Mouse (Mus musculus) liver, embryonic 12.5 days (tissue): ENCODE data around the gene Angel1. TPM values are rescaled to one million over a fixed set of nuclear protein-coding genes. Genes with fewer than 3 reads are reported as not detected.
A peak's percentile ranks its signal among the peaks of the same experiment; 100 is the strongest.

ENCODE experiments used
- ATAC-seq: fragments of 200-750 bp; cut with Nextera tagmentation; 2 replicates; pipeline ENCODE4 v1.8.0; 2017; ENCODE audit warnings: moderate number of reproducible peaks, mild to moderate bottlenecking, moderate library complexity
- H3K27ac ChIP-seq: fragments of 300-500 bp; sonication (generic); 2 replicates; pipeline ENCODE4 v1.5.1; 2016; ENCODE audit warnings: mild to moderate bottlenecking
- H3K27me3 ChIP-seq: fragments of 300-500 bp; sonication (generic); replicated peaks from 2 replicates; pipeline ENCODE4 v1.6.1; 2016; ENCODE audit warnings: mild to moderate bottlenecking, moderate library complexity
- H3K36me3 ChIP-seq: fragments of 300-500 bp; sonication (generic); 2 replicates; pipeline ENCODE4 v1.6.1; 2016; ENCODE audit warnings: mild to moderate bottlenecking, moderate library complexity
- H3K4me1 ChIP-seq: fragments of 300-500 bp; sonication (generic); 2 replicates; pipeline ENCODE4 v1.6.1; 2016
- H3K4me2 ChIP-seq: fragments of 300-500 bp; sonication (generic); 2 replicates; pipeline ENCODE4 v1.6.1; 2016; ENCODE audit warnings: mild to moderate bottlenecking, moderate library complexity
- H3K4me3 ChIP-seq: fragments of 300-500 bp; sonication (generic); 2 replicates; pipeline ENCODE4 v1.5.1; 2016; ENCODE audit warnings: mild to moderate bottlenecking, moderate library complexity
- H3K9ac ChIP-seq: fragments of 300-500 bp; sonication (generic); 2 replicates; pipeline ENCODE4 v1.6.1; 2016; ENCODE audit warnings: mild to moderate bottlenecking, moderate library complexity
- H3K9me3 ChIP-seq: fragments of 300-500 bp; sonication (generic); replicated peaks from 2 replicates; pipeline ENCODE4 v1.6.1; 2016; ENCODE audit warnings: mild to moderate bottlenecking, moderate library complexity
- WGBS: fragments of 180-500 bp; shearing (Covaris S2); methylation state at CpG from one replicate; pipeline ENCODE4 v1.1.7; 2016; ENCODE audit not compliant: insufficient replicate concordance; 5-methylcytosine and 5-hydroxymethylcytosine counted together
- polyA plus RNA-seq: library from polyadenylated mRNA; unstranded; fragments of >200 nt; fragmentation: Nextera tagmentation; extraction: Ambion mirVana; gene quantifications from 2 replicates; pipeline ENCODE4 v1.2.1, GENCODE M21; 2016

The Angel1 gene
- polyA plus RNA-seq, 1 experiment from 2014 or later, result 2.3 TPM

DNA sequence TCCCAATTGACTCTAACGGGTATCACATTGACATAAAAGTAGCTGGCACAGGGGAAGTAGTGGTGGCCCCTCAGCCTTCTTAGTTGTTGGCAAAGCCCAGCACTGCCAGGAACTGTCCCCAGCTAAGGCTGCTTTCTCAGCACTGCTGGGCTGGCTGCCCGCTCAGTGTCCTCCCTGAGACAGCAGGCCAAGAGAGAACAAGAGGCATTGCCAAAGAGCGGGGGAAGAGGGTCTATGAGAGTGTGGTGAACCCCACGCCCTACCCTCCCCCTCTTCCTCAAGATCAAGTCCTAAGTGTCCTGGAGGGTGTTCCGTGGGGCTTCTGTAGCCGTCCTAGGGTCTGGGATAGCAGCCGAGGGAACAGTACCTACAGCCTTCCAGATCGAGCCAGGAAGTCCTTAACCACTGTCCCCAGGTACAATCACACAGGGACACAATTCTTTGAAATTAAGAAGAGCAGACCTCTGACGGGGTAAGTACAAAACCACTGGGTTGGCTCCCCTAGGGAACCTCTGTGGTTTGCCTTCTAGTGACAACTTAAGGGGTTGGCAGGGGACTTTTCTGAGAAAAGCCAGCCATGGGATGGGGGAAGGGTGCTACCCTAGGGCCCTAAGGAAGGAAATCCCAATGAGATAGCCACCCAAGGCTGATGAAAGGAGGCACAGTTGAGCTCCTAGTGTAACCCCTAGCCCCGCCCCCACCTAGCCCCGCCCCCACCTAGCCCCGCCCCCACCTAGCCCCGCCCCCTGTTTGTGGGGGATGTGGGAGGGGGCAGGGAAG lies 39.5 kb downstream of the Angel1 start:
- no peaks in the 10 kb centered on the region for H3K36me3 ChIP-seq
- peaks cover 68% of the 10 kb centered on the region for H3K4me1 ChIP-seq
- peak overlapping the region; percentile 65 for H3K27ac ChIP-seq
- 18% methylated on average over 13 of the region's 13 CpGs for WGBS
- no peak overlapping the region for H3K9ac ChIP-seq
- 0 out of 2 replicates have a peak, but pooled peaks cover 3% of the 10 kb centered on the region for H3K27me3 ChIP-seq
- H3K9me3 ChIP-seq, result no peaks in the 10 kb centered on the region
- no peak overlapping the region for H3K4me2 ChIP-seq
- H3K4me3 ChIP-seq, result no peak overlapping the region
- ATAC-seq, result peak; percentile 46

DNA sequence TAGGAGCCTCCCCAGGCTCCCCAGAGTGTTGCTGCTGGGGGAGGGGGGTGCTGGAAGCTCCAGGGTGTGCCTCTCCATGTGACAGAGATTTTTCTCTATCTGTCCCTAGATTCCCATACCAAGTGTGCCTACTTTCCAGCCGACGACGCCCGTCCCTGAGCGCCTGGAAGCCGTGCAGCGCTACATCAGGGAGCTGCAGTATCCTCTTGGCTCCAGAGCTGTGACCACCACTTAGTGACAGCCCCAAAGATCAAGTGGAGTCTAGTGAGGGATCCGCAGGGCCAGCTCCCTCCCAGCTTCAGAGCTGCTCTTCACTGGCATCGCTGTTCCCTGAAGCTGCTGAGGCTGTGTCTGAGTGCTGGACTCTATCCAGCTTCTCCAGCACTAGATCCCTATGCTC lies 41.0 kb downstream of the Angel1 start:
- Histone ChIP-seq H3K27ac (no peak overlapping the region), H3K4me2 (no peak overlapping the region), H3K4me1 (peaks cover 62% of the 10 kb centered on the region), H3K27me3 (peaks cover 10% of the 10 kb centered on the region; the same call in 1 of the 2 replicates), H3K4me3 (no peak overlapping the region), H3K36me3 (no peaks in the 10 kb centered on the region), H3K9ac (no peak overlapping the region), H3K9me3 (no peaks in the 10 kb centered on the region)
- no peak for ATAC-seq
- WGBS, result 83% methylated on average over 9 of the region's 9 CpGs

DNA sequence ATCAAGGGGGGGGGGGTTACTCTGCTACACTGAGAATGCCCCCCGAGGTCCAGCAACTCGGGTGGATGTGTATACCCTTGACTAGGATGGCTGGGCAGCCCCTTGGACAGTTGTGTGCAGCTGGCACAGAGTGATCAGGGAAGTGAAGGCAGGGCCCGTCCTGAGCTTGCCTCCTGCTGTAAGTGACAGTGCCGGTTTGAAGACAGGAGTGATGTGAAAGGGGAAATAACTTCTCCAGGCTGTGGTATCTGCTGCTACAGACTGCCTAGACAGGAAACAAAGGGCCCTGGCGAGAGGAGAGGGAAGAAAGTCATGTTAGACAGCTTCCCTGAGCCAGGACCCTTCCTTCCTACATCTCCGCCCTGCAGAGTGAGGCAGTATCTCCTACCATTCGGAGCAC lies 42.6 kb downstream of the Angel1 start:
- peak overlapping the region; percentile 17; the same call in 1 of the 2 replicates for H3K27ac ChIP-seq
- peak; percentile 30; the same call in 1 of the 2 replicates for ATAC-seq
- H3K4me2 ChIP-seq, result no peak overlapping the region
- 18% methylated on average over 7 of the region's 7 CpGs for WGBS
- H3K4me3 ChIP-seq, result no peak overlapping the region
- H3K9me3 ChIP-seq, result no peaks in the 10 kb centered on the region
- H3K4me1 ChIP-seq, result peaks cover 66% of the 10 kb centered on the region
- H3K27me3 ChIP-seq, result peaks cover 26% of the 10 kb centered on the region
- no peaks in the 10 kb centered on the region for H3K36me3 ChIP-seq
- H3K9ac ChIP-seq, result no peak overlapping the region

DNA sequence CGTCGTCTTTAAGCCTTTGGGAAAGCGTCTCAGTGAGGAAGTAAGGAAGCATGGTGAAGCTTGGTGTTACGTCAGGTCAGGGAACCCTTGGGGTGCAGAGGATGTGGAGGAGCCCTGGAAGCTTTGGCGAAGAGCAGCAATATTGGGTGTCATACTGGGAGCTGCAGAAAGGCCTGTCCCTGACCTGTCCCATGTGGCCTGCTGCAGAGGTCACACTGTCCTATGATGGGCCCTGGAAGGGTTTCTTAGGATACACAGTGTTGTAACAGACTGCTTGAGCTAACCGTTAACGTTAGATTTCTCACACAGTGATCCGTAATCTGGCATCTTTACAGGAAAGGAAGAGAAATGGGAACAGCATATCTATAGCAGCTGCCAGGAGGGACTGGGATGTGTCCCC lies 44.1 kb downstream of the Angel1 start:
- Histone ChIP-seq H3K27ac (no peak overlapping the region), H3K27me3 (peaks cover 41% of the 10 kb centered on the region), H3K9ac (no peak overlapping the region), H3K36me3 (no peaks in the 10 kb centered on the region), H3K4me1 (peaks cover 59% of the 10 kb centered on the region), H3K4me2 (no peak overlapping the region), H3K4me3 (no peak overlapping the region), H3K9me3 (no peaks in the 10 kb centered on the region)
- 56% methylated on average over 8 of the region's 8 CpGs for WGBS
- no peak for ATAC-seq

DNA sequence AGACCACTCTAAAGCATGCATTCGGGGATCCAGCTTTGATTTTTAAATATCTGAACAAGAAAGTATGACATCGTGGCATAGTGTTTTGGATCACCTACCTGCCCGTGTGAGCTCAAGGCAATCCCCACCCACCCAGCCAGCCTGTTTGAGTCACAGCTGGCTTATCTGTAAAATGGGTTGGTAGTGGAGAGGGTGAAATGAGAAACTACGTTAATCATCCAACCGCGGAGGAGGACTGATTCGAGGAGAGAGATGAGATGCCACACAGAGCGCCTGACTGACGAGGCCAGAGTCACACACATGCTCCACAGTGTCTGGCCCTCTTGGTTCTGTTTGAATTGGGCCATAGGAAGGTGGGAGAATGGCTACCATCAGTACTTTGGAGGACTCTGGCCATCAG lies 44.6 kb downstream of the Angel1 start:
- no peaks in the 10 kb centered on the region for H3K36me3 ChIP-seq
- no peak overlapping the region for H3K9ac ChIP-seq
- peaks cover 53% of the 10 kb centered on the region for H3K4me1 ChIP-seq
- peaks cover 46% of the 10 kb centered on the region for H3K27me3 ChIP-seq
- ATAC-seq, result no peak
- H3K9me3 ChIP-seq, result no peaks in the 10 kb centered on the region
- 56% methylated on average over 9 of the region's 9 CpGs for WGBS
- no peak overlapping the region for H3K4me2 ChIP-seq
- H3K27ac ChIP-seq, result no peak overlapping the region
- no peak overlapping the region for H3K4me3 ChIP-seq

DNA sequence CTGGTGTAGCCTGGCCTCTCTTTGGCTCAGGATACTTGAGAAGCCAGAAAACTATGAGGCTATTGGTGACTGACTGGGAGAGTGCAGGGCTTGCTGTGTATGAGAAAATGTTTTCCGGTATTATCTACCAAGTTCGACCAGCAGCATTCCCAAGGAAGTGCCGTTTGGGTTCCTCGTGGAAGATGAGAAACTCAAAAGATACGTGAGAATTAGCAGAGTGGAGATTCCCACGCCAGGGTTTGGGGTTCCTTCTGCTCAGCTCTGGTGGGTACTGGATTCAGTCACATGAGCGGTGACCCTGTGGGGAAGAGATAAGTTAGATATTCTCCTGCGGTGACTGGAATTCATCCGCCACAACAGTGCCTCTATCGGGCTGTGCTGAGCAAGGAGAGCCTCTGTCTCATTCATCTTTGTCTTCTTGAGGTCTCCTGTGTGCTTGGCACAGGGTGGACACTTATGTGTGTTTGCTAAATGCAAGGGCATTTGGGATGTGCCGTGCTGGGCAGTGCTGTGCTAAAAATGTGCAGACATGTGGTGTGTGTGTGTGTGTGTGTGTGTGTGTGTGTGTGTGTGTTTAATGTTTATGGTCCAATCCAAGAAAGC lies 45.6 kb downstream of the Angel1 start:
- H3K9ac ChIP-seq, result no peak overlapping the region
- WGBS, result 14% methylated on average over 11 of the region's 11 CpGs
- ATAC-seq, result peak; percentile 25; the same call in 1 of the 2 replicates
- peak overlapping the region; percentile 91 for H3K4me2 ChIP-seq
- peaks cover 48% of the 10 kb centered on the region for H3K4me1 ChIP-seq
- peak overlapping the region; percentile 59 for H3K4me3 ChIP-seq
- peak overlapping the region; percentile 24; the same call in 1 of the 2 replicates for H3K27ac ChIP-seq
- H3K36me3 ChIP-seq, result no peaks in the 10 kb centered on the region
- peaks cover 49% of the 10 kb centered on the region for H3K27me3 ChIP-seq
- no peaks in the 10 kb centered on the region for H3K9me3 ChIP-seq

DNA sequence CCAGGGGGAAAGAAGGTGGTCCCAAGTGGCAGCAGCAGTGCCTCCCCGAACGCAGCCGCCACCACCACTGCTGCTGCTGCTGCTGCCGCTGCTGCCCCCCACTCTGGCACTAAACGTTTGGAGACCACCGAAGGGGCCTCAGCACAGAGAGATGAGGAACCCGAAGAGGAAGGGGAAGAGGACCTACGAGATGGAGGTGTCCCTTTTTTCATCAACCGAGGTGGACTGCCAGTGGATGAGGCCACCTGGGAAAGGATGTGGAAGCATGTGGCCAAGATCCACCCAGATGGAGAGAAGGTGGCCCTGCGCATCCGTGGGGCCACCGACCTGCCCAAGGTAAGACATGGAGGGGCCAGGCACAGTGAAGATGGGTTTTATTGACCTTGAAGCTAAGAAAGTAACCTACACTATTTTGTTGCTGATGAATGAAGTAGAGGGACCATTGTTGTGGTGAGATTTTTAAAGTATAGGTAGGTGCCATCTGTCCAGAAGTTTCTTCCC lies 46.2 kb downstream of the Angel1 start:
- Histone ChIP-seq H3K4me1 (peaks cover 48% of the 10 kb centered on the region), H3K27ac (peak overlapping the region; percentile 41; the same call in 1 of the 2 replicates), H3K9ac (no peak overlapping the region), H3K4me2 (peak overlapping the region; percentile 91), H3K4me3 (peak overlapping the region; percentile 59), H3K36me3 (no peaks in the 10 kb centered on the region), H3K9me3 (no peaks in the 10 kb centered on the region), H3K27me3 (peaks cover 49% of the 10 kb centered on the region)
- ATAC-seq, result no peak
- 15% methylated on average over 12 of the region's 12 CpGs for WGBS

DNA sequence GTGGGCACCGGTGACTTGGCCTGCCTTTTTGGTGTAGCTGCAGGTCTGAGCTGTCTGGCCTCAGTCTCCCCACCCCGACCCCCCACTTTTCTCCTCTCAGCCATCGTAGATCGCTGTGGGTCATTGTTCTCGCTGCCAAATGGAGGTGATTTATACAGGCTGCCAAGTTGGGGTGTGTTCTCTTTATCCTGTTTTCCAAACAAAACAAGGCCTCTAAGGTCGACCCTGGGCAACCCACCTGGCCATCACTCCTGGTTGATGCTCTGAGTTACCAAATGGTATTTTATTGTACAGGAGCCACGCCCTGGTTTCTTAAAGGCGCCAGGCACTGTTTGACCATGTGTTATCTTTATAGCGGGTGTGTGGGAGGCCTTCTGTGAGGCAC lies 46.7 kb downstream of the Angel1 start:
- Histone ChIP-seq H3K4me1 (peaks cover 44% of the 10 kb centered on the region), H3K9me3 (no peaks in the 10 kb centered on the region), H3K4me3 (peak overlapping the region; percentile 59), H3K9ac (peak overlapping the region; percentile 55), H3K27ac (0 out of 2 replicates have a peak overlapping the region, but pooled peaks have one; percentile 41), H3K27me3 (peaks cover 49% of the 10 kb centered on the region), H3K4me2 (peak overlapping the region; percentile 91), H3K36me3 (no peaks in the 10 kb centered on the region)
- ATAC-seq, result no peak
- 4% methylated on average over 9 of the region's 9 CpGs for WGBS

DNA sequence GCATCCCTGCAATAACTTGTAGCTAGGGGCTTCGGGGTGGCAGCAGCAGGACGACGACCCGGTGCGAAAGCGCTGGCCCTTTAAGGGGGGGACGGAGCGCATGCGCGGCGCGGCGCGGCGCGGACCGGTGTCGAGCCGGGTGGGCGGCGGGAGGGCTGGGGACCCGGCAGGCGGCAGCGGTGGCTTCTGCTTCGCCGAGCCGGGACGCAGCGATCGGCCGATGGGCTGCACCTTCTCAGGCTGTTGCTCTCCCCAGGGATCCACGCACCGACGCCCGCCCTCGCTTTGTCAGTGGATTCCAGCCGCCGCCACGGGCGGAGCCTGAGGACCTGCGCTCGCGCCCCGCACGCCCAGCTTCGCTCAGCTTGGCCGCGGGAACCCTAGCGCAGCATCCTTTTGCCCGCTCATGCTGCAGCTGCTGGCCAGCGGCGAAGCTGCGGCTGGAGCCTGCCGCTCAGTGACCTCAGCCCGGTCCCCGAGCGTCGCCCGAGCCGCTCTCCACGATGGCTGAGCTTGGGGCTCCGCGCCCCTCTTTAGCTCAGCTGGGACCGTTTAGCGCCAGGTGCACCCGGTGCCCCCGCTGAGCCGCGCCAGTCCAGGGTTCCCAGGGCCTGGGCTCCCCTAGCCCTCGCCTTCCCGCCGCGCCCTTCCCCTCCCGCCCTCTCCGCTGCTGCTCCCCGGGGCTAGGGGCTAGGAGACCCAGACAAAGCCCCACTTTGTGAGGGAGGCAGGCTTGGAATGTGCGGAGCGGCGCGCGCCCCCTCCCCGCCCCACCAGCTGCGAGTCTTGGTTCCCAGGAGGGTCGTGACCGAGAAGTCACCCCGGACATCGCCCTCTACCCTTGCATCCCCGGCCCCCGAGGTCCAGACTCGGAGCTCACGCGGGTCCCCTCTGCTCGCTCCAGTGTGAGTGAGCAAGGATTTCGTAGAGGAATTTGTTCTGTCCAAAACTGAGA lies 47.4 kb downstream of the Angel1 start, which contains the start of gene Vash1:
TSS of gene Vash1 (plus strand) at position 110 of the 955 bp plus-strand sequence.
- H3K9me3 ChIP-seq, result no peaks in the 10 kb centered on the region
- peak within 1 kb of the TSS; percentile 55 for H3K9ac ChIP-seq
- under 1% methylated on average over 90 of the region's 94 CpGs for WGBS
- no peak for ATAC-seq
- H3K4me1 ChIP-seq, result peaks cover 38% of the 10 kb centered on the region
- no peaks in the 10 kb centered on the region for H3K36me3 ChIP-seq
- peak within 1 kb of the TSS; percentile 91 for H3K4me2 ChIP-seq
- H3K27ac ChIP-seq, result peak within 1 kb of the TSS; percentile 10; the same call in 1 of the 2 replicates
- H3K4me3 ChIP-seq, result peak within 1 kb of the TSS; percentile 59
- peaks cover 49% of the 10 kb centered on the region for H3K27me3 ChIP-seq

DNA sequence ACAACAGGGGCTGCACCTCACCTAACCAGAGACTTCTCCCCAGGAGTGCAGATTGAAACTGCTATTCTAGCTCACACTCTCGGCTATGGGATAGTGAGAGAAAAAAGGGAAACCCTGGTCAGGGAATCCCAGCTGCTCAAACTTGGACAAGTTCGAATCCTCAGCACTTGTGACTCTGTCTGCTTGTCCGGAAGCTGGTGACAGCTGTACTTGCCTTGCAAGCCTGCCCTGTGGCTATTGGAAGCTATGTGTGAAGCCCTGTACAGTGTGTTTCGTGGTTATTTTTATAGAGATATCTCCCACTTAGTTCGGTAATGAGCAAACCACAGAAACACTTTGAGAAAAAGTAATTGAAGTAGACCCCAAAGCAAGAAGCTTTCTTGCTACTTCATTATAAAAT lies 53.8 kb downstream of the Angel1 start:
- no peak overlapping the region for H3K4me2 ChIP-seq
- 46% methylated on average over 5 of the region's 5 CpGs for WGBS
- no peak overlapping the region for H3K27ac ChIP-seq
- H3K9ac ChIP-seq, result no peak overlapping the region
- no peak overlapping the region for H3K4me3 ChIP-seq
- H3K36me3 ChIP-seq, result no peaks in the 10 kb centered on the region
- H3K27me3 ChIP-seq, result peaks cover 11% of the 10 kb centered on the region
- ATAC-seq, result no peak
- H3K4me1 ChIP-seq, result no peaks in the 10 kb centered on the region
- H3K9me3 ChIP-seq, result no peaks in the 10 kb centered on the region

DNA sequence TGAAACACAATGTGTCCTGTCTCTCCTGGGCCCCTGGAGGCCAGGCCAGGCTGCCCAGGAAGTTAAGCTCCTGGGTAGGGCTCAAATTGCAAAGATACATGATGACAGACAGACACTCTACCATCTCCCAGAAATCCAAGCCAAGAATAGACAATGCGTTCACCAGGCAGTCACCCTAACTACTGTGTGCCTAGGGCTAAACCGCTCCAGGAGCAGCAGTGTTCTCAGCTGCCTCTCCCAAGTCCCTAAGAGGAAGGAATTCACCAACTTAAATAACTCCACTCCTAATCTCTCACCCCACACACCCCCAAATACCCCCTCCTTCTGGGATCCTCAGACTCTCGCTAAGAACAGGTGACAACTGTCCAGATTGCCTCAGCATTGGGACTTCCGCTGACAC lies 54.2 kb downstream of the Angel1 start:
- H3K4me2 ChIP-seq, result no peak overlapping the region
- H3K27ac ChIP-seq, result no peak overlapping the region
- no peak overlapping the region for H3K9ac ChIP-seq
- H3K27me3 ChIP-seq, result peaks cover 7% of the 10 kb centered on the region
- no peaks in the 10 kb centered on the region for H3K9me3 ChIP-seq
- H3K36me3 ChIP-seq, result no peaks in the 10 kb centered on the region
- H3K4me3 ChIP-seq, result no peak overlapping the region
- WGBS, result 78% methylated on average over 4 of the region's 4 CpGs
- no peaks in the 10 kb centered on the region for H3K4me1 ChIP-seq
- no peak for ATAC-seq
